Mouse (Mus musculus) megakaryocyte, embryonic 14.5 days (primary cell): Measurements from ENCODE around the gene Gmppa.

Experiments
- FLI1 ChIP-seq: IDR thresholded peaks from 2 replicates; pipeline ENCODE4 v1.6.1; 2012; ENCODE audit warnings: low read length, inconsistent platforms, mixed read lengths
- GATA1 ChIP-seq: IDR thresholded peaks from 3 replicates; pipeline ENCODE4 v1.6.1; 2012; ENCODE audit warnings: mixed read lengths, low read length, inconsistent platforms, borderline replicate concordance

- TF ChIP-seq GATA1 (no peak), FLI1 (no peak)
Measured at GRCm38 (mm10) chr1:75443247-75444024, 7.7 kb downstream of the Gmppa start.
